Mouse (Mus musculus): ENCODE results near the gene Cyp1b1.

- peak; percentile 46; the same call in 1 of the 2 replicates for TF ChIP-seq CTCF (IDR thresholded peaks at IDR 0.05; ENCODE audit: borderline replicate concordance, insufficient read depth, low read depth, low read length)
- TF ChIP-seq POLR2A (IDR thresholded peaks at IDR 0.05; ENCODE audit: borderline replicate concordance, insufficient read depth, low read length): no peak
Measured at GRCm38 (mm10) chr17:79699197-79699596, 15.7 kb downstream of the Cyp1b1 start.
